Mouse (Mus musculus) spleen, adult 2 months (tissue): ENCODE results near the gene Wdr82.

ENCODE experiments used
- CTCF ChIP-seq: fragments of 200-500 bp; IDR thresholded peaks from 2 replicates; pipeline ENCODE4 v1.5.1; 2011; ENCODE audit warnings: mild to moderate bottlenecking, inconsistent platforms; ENCODE audit not compliant: insufficient read depth, insufficient read length, insufficient replicate concordance; ENCODE audit errors: extremely low read depth
- POLR2A ChIP-seq: fragments of 200-500 bp; IDR thresholded peaks from 2 replicates; pipeline ENCODE4 v1.6.1; 2011; ENCODE audit warnings: low read depth, low read length, inconsistent platforms

DNA sequence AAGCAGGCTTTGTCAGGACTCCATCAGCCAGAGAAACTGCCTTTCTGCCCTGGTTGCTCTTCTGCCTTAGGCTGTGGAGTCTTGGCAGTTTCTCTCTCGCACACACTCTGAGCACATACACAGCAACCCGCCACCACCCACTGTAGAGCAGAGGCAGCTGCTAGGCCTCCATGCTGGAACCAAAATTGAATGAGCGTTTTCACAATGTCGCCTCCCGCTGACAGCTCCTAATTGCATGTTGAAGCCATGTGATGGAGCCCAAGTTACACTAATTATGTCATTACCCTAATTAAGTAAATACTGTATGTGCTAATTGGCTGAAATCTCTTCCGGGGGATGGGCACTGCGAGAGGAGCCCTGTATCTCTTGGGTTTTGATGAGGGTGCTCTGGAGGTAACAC lies 26.6 kb upstream of the Wdr82 start:
- TF ChIP-seq POLR2A (no peak), CTCF (no peak)
